Mouse (Mus musculus): ENCODE measurements around the gene Plxna4.

The Plxna4 gene

GRCm38 (mm10) chr6:32406316-32407095 is 181.5 kb downstream of the Plxna4 start:
- in situ Hi-C loops (cut with MboI, MseI), result no loop called here

GRCm38 (mm10) chr6:32402560-32403235 is 185.3 kb downstream of the Plxna4 start:
- in situ Hi-C loops (cut with MboI, MseI), result no loop called here

GRCm38 (mm10) chr6:32398261-32398660 is 189.7 kb downstream of the Plxna4 start:
- in situ Hi-C loops (cut with MboI, MseI), result no loop called here

GRCm38 (mm10) chr6:32397133-32397730 is 190.8 kb downstream of the Plxna4 start:
- in situ Hi-C loops (cut with MboI, MseI), result no loop called here

GRCm38 (mm10) chr6:32395415-32395814 is 192.6 kb downstream of the Plxna4 start:
- in situ Hi-C loops (cut with MboI, MseI), result no loop called here

GRCm38 (mm10) chr6:32392262-32392661 is 195.7 kb downstream of the Plxna4 start:
- in situ Hi-C loops (cut with MboI, MseI), result no loop called here

GRCm38 (mm10) chr6:32388276-32388675 is 199.7 kb downstream of the Plxna4 start:
- in situ Hi-C loops (cut with MboI, MseI), result no loop called here

- in situ Hi-C loops (cut with MboI, MseI), result no loop called here
Observed at GRCm38 (mm10) chr6:32386915-32387314, 201.1 kb downstream of the Plxna4 start.

- in situ Hi-C loops (cut with MboI, MseI), result no loop called here
Observed at GRCm38 (mm10) chr6:32384937-32385336, 203.1 kb downstream of the Plxna4 start.

GRCm38 (mm10) chr6:32384423-32384822 is 203.6 kb downstream of the Plxna4 start:
- in situ Hi-C loops (cut with MboI, MseI), result no loop called here

GRCm38 (mm10) chr6:32381516-32381915 is 206.5 kb downstream of the Plxna4 start:
- in situ Hi-C loops (cut with MboI, MseI), result no loop called here

GRCm38 (mm10) chr6:32377181-32377580 is 210.8 kb downstream of the Plxna4 start:
- in situ Hi-C loops (cut with MboI, MseI), result no loop called here

GRCm38 (mm10) chr6:32373931-32374361 is 214.0 kb downstream of the Plxna4 start:
- in situ Hi-C loops (cut with MboI, MseI), result no loop called here

GRCm38 (mm10) chr6:32369092-32369491 is 218.9 kb downstream of the Plxna4 start:
- in situ Hi-C loops (cut with MboI, MseI), result no loop called here

- in situ Hi-C loops (cut with MboI, MseI), result no loop called here
Observed at GRCm38 (mm10) chr6:32368408-32368807, 219.6 kb downstream of the Plxna4 start.

GRCm38 (mm10) chr6:32364933-32365332 is 223.1 kb downstream of the Plxna4 start:
- in situ Hi-C loops (cut with MboI, MseI), result no loop called here

- in situ Hi-C loops (cut with MboI, MseI), result no loop called here
Observed at GRCm38 (mm10) chr6:32363489-32364068, 224.4 kb downstream of the Plxna4 start.

GRCm38 (mm10) chr6:32362421-32362820 is 225.6 kb downstream of the Plxna4 start:
- in situ Hi-C loops (cut with MboI, MseI), result no loop called here

GRCm38 (mm10) chr6:32359675-32360074 is 228.3 kb downstream of the Plxna4 start:
- in situ Hi-C loops (cut with MboI, MseI), result no loop called here

- in situ Hi-C loops (cut with MboI, MseI), result no loop called here
Observed at GRCm38 (mm10) chr6:32357497-32357896, 230.5 kb downstream of the Plxna4 start.

- in situ Hi-C loops (cut with MboI, MseI), result no loop called here
Observed at GRCm38 (mm10) chr6:32355559-32355958, 232.4 kb downstream of the Plxna4 start.

GRCm38 (mm10) chr6:32348996-32349395 is 239.0 kb downstream of the Plxna4 start:
- in situ Hi-C loops (cut with MboI, MseI), result no loop called here

Data from T-helper 2 cell (primary cell).